Mouse (Mus musculus) thymus, postnatal 25 days (tissue): ENCODE results near the gene Neurl1a.

Source experiments
- DNase-seq: peaks from one replicate; pipeline ENCODE4 v3.0.0; 2022

Neurl1a gene

DNA sequence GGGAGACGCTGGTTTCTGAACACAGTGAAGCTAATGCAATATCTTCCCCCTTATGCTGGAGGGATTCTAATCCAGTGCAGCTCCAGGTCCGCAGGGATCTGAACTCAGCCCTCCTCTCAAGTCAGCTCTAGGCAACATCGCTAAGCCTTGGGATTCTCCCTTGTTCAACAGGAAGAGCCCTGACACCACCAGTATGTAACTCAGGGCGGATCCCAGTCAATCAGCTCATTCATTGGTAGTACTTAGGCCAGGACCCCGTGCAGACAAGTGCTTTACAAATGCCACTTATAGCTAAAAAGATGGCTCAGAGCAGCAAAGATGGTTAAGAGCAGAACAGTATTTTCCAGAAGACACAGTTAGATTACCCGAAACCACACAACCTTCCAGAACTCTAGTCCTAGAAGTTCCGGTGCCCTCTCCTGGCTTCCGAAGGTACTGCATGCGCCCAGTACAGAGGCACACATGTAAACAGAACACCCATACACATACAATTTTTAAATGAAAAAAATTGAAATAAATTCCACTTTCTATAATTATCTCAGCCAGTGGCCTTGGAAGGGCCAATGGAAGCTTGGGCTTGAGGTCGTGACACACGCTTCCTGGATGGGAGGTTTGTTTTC lies 9.7 kb upstream of the Neurl1a start:
- peak; percentile 82 for DNase-seq

DNA sequence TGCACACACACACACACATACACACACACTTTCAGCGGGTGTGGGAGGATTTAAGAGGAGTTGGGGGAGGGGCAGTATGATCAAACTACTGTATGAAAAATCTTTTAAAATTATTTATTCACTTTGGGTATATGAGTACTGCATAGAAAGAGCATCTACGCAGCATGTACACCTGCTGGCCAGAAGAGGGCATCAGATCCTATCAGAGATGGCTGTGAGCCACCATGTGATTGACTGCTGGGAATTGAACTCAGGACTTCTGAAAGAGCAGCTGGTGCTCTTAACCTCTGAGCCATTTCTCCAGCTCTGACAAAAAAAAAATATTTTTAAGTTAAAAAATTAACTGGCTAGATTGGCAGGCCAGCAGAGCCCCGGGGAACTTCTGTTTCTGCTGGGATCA lies 4.1 kb upstream of the Neurl1a start:
- no peak for DNase-seq

DNA sequence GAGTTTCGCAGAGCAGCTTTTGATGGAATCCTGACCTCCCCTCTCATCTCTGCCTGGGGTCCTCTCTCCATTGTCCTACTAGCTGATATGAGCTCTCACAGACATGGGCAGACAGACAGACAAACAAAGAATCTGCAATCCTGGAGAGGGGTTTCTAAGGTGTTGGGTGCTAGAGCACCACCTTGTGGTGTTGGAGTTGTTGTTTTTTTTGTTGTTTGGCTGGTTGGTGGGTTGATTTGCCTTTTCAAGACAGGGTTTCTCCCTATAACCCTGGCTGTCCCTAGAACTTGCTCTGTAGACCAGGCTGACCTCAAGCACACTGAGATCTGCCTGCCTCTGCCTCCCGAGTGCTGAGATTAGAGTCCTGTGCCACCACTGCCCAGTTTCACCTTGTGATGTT lies 3.1 kb upstream of the Neurl1a start:
- DNase-seq, result no peak

DNA sequence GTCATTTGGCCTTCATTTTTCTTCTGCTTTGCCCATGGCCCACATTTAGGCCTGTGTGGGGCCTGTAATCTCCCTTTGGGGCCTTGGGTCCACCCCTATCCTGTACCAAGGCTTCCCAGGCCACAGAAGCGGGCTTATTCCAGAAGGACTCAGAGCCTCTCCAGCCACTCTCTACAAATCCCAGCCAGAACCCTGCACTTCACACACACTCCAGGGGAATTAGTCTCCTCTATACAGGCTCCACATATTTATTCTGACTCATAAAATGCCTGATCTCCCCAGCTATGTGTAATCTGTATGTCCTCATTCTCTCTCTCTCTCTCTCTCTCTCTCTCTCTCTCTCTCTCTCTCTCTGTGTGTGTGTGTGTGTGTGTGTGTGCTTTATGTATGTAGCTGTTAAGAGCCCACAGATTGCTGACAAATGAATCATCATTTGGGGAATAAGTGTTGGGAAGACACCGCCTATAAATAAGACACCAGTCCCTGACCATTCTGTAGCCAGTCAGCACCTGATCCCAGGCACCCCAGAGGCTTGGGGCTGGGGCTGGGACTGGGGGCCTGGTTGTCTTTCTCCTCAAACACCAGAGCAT lies 1.6 kb upstream of the Neurl1a start:
- no peak for DNase-seq

DNA sequence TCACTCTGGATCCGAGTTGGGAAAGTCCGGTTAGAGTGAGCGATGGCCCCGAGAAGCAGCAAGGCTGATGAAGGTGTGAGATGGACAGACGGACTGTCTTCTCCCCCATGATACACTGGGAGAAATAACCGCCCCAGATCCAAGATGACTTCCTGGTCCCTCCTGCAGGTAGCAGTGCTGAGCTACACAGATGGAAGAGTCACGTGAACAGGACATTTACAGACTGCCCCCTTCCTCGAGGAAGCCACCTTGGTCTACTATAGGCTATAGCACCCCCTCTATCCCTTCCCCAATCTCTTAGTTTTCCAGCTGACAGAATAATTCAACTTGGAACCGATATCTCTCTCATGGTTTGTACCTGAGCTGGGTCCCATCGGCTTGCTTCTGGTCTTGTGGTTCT lies 619 bp upstream of the Neurl1a start:
- DNase-seq, result no peak

DNA sequence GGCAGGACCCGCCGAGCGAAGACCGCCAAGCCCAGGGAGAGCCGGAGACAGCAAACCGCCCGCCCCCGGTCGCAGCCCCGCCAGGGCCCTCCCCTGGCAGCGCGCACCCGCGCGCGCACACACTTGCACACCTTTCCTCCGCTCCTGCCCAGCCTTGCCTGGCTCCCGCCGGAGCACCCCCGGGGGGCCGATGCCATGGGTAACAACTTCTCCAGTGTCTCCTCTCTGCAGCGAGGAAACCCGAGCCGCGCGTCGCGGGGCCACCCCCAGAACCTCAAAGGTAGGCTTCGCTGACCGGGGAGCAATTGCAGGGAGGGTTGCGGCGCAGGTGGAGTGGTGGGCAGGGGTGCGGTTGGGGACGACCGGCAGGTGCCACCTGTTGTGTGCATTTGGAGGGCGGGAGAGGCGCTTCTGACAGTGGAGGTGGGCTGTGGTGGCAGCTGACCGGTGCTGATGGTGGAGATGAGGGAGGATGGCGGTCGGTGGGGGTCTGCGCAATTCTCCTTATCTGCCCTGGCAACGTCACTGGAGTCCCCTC lies 721 bp downstream of the Neurl1a start:
- DNase-seq, result peak; percentile 5

DNA sequence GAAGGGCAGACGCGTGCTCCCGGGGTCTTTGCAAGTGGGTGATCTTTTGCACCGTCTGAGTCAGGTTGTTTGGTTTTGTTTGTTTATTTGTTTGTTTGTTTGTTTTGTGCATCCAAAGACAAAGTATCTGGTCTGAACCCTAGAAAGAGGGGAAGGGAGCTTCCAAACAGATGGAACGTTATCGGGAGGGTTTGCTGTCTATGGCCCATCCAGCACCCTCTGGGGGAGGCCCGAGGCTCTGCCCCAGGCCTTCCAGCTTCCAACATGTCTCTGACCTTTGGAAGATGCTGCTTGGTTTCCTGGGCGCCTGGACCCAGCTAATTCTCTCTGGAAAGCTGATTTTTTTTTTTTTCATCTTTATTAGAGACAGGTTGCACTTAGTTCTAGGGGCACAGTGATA lies 1.4 kb downstream of the Neurl1a start:
- DNase-seq, result no peak

DNA sequence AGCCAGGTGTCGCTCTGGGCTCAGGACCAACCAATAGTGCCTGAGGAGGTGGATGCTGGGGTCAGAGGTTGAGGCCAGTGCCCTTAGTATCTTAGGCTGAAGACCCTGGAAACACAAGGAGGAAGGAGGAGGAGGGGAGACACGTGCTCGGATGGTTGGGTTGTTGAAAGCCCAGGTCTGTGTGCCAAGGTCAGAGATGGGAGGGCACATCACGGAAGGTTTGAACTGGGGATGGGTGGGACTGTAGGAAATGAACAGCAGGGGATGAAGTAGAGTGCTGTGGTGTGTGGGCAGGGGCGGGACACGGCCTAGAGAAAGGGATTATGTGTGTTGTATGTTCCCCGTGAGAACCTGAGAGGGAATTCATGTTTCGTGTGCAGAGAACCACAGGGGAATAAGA lies 5.6 kb downstream of the Neurl1a start:
- no peak for DNase-seq

DNA sequence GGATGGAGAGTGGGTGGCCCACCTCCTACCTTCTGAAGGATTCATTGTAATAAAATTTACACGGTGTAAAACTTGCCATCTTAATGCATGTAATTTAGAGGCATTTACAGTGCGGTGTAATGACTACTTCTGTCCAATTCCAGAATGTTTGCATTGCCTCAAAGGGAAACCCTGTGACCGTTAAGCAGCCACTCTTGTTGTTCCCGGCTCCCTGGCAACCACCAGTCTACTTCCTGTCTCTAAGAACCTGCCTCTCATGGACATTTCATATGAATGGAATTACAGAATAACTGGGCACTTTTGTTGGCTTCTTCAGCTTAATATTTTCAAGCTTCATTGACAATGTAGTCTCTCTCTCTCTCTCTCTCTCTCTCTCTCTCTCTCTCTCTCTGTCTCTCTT lies 6.1 kb downstream of the Neurl1a start:
- DNase-seq, result no peak

DNA sequence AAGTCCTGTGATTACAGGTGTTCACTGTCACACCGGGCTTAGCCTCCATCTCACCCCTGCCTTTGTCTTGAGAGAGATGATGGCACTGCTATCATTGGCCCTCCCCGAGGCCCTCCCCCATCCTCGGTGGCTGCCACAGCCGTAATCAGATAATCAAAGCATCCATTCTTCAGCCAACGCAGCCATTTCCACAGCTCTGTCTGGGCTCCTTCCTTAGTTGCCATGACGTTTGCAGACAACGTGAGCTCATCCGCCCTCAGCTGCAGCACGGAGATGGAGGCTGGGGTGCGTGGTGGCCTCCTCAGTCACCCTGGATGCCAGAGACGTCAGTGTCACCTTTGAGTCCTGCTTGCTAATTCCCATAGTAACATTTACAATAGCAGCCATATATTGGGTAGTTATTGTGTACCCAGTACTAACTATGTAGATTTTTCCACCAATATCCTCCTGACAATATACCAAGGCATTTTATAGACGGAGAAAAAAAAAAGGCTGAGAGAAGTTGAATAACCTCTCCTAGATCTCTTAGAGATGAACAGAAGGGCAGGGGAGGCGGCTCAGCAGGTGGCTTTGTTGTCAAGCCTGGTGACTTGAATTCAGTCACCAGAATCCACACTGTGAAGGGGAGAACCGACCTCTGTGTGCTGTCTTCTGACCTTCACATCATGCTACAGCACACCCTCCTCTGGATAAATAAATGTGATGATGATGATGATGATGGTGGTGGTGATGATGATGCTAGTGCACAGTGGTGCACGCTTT lies 8.1 kb downstream of the Neurl1a start:
- no peak for DNase-seq

DNA sequence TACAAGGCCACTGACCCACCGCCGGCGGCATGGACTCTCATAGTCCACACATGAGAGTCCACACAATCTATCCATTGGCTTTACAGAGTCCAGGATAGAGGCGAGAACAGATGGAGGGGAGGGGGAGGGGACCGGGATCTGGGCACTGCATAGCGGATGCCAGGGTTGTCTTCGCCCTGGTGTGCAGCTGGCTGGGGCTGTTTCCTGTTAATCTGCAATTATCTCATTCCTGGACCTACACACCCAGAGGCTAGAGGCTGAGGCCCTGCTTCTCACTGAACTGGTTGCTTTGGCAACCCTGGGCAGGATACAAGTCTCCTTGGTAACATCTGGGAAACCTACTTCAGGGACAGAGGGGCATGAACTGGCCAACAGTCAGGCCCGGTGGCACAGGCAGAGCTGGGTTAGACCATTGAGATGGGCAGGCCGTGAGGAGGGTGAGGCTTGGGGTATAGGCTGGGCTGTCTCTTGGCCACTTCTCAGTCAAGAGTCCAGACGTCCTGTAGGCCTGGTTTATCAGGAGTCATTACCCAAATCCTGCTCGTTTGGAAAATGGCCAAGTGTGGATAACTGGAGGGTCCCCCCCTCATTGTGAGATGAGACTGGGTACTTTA lies 10.0 kb downstream of the Neurl1a start:
- DNase-seq, result no peak

DNA sequence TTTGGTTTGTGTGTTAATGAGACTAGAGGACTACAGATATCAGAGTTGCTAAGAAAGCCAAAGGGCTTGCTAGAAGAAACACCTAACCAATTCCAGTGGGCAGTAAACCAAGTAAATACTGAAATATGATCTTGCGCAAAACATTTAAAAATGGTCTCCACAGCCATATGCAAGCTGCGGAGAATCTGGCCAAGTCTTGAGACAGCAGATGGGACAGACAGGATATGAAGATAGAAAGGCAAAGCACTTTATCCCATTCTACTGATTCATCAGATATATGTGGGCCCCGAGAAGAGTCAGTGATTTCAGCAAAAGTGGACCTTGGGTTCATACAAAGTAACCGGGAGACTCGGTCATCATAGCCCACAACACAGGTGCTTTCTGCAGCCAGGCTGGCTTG lies 13.5 kb downstream of the Neurl1a start:
- DNase-seq, result no peak

DNA sequence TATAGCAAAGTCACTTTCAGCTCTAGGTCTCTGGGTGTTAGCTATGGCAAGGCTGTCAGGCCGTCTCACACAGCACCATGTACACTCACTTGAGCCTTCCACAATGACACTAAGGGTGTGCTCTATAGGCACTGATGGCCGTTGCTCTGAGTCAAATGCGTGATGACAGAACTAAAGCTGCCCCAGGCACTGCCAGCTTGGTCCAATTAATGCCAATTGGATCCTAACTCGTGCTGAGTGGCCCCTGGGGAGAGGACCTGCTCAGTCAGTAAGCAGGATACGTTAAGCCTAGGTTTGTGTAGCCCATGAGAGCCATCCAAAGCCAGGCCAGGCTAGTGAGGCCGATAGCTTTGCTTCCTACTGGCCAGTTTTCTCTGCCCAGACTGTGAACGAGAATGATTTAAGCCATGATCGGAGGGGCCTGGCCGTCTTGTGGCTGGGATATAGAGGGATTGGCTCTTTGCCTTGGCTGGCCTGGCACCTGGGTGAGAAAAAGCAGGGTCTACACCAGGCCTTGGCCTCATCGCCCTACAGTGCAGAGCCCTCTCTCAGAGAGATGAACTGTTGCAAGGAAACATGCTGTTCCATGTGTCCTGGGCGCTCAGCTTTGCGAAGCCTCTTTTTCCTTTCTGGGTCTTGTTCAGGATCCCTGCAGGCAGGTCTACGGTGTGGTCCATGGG lies 20.2 kb downstream of the Neurl1a start:
- no peak for DNase-seq

DNA sequence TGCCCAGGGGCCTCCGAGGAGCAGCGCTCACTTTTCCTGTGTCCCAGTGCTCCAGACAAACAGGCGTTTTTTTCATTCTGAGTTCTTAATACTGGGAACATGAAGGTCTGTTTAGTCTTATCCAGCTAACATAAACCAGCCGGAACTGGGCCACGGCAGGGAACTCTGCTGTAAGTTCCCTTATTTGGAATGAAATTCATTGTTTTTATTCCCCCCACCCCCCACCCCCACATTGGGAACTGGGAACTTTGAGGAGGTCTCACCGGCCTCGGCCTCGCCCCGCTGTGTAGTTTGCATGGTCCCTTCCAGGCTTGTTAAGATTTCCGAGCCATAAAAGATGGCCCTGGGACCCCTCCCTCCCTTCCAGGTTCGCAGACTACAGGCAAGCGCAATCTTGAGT lies 23.4 kb downstream of the Neurl1a start:
- no peak for DNase-seq

DNA sequence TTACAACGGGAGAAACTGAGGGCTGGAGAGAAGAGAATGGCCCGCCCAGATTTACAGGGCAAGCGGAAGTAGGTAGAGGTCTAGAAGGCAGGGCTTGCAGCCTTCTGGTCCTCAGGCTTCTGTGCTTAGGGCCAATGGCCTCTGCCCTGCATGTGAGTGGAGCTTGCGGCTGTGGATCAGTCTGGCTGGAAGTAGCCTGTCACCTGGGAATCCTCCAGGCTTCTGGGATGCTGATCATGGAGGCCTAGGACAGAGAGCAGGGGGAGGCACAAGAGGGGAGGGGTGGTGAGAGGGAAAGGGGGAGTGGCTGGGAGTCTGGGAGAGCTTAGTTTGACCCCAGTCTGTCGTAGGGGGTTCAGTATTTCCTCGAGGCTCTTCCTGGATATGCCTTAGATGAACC lies 23.8 kb downstream of the Neurl1a start:
- DNase-seq, result no peak

DNA sequence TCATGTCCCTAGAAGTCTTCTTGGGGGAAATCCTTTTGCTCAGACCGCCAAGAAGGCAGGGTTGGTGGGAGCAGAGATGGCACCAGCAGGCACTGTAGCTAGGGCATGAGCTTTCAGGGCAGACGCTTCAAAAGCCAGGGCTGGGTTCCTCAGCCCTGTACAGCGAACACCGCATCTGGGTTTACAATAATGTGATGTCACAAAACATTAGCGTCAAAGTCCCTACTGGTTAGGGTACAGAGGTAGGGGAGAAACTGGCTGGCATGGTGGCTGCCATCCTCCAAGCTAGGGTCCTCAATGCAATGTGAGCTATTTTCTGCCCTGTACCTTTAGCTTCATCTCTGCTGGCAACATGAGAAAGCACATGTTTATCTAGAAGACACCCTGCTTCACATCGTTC lies 24.4 kb downstream of the Neurl1a start:
- DNase-seq, result no peak

DNA sequence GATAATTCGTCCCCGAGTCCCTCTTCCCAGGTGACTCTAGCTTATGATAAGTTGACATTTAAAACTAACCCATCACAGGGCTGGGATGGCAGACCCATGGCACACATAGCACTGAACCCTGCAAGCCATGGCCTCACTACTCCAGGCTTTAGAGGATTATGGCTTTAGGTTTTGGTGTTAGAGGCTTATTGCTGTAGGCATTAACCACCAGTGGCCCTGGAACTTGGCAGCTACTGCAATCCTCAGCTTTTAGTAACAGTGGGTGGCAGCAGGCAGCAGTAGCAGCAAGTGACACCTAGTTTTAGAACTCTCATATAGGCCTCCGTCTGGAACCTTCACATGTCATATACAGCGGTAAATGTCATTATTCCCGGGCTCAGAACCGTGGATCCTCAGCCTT lies 26.0 kb downstream of the Neurl1a start:
- DNase-seq, result no peak

DNA sequence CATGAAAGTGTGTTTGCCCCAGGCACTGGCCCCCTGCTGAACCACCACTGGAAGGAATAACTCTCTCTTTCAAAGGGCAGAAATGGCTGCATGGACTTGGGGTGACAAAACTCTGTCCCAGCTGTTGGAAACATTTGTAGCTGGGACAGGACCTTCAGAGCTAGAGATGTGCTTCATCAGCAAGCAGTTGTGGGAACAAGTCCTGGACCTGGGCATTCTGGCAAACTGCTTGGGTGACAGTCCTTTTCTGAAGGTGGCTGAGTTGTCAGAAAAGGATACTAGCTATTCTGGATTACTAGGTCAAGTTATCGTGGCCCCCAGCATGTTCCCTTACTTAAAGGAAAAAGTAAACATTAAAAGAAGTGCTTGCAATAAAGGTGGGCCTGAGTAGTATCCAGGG lies 27.5 kb downstream of the Neurl1a start:
- DNase-seq, result no peak

DNA sequence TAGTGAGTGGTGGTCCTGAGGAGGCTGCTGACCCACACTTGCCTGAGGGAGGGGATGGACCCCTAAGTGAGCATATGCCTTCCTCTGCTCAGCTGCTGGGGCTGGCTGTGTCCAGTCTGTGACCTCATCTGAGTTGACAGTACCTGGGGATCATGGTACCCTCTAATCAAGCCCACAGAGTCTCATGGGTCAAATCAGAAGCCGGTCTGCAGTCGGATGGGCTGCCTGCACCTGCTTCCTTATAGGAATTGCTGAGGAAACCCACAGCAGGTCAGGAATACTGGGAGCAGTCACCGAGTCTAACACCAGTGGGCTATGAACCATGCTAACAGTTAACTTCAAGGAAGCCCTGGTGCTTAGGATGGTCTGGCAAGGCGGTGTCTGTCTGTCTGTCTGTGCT lies 31.8 kb downstream of the Neurl1a start:
- DNase-seq, result no peak

DNA sequence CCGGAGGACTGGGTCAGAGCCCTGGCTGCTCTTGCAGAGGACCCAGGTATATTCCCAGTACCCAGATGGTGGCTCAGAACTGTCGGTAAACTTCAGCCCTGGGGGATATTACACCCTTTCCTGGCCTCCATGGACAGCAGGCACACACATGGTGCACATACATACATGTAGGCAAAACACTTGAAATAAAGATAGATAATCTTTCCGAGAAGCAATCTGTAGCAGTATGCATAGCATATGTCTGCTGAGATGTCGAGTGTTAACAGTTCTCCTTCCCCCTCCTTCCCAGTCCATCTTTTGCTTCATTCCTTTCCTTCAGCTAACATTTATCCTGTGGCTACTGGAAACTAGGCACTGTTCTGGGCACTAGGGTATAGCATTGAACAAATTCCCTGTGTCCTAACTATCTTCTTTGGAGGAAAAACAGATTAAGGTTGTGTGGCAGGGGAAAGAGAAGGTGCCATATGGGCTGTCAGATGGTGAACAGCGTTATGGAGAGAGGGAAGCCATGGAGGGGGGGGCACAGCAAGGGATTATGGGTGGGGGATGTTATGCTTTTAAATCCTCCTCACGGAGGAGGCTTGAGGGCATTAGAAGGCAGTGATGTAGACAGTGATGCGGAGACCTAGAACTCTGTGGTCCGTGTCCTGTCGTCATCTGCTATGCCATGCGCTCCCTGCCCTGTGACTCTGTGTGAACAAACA lies 33.1 kb downstream of the Neurl1a start:
- no peak for DNase-seq

DNA sequence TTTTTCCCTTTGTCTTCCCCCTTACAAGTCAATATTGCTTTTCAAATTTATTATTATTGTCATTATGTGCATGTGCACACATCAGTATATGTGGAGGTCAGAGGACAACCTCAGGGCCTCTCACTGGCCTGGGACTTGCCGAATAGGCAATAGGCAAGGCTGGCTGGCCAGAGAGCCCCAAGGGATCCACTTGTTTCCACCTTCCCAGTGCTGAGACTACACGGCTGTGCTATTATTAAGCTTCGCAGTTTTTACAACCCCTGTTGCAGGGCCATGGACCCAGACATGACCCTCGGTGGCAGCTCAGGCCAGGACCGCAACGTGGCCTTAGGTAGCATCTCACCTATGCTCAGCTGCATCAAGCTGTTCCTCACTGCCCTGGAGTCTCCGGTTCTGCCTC lies 33.8 kb downstream of the Neurl1a start:
- DNase-seq, result no peak

DNA sequence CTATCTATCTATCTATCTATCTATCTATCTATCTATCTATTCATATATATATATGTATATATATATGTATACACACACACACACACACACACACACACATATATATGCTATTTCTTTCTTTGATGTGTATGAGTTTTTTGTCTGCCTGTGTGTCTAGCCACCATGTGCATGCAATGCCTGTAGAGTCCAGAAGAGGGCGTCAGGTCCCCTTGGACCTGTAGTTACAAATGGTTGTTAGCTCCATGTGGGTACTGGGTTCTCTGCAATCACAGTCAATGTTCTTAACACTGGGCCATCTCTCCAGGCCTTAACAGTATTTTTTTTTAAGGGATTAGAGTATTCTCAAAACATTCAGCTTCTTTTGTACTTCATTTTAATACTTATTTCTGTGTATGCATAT lies 34.9 kb downstream of the Neurl1a start:
- no peak for DNase-seq

DNA sequence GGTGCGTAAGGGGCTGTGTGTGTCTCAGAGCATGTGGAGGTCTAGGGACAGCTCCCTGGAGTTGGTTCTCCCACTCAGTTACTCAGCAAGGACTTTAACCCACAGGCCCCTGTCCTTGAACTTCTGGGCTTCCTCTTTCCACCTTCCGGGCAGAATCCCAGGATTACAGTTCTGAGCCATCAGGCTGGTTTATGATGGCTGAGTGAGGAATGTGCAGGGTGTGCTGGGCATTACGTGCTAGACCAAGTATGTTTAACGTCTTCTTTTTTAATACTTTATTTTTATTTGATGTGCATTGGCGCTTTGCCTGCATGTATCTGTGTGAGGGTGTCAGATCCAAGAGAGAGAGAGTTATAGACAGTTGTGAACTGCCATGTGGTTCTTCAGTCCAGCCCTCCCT lies 38.1 kb downstream of the Neurl1a start:
- no peak for DNase-seq
